Mouse (Mus musculus): ENCODE data around the gene Grk5. TPM values are rescaled to one million over a fixed set of nuclear protein-coding genes. Genes with fewer than 3 reads are reported as not detected.

Grk5 gene
- polyA plus RNA-seq, 1 experiment from 2014 or later: 3.6 TPM

DNA sequence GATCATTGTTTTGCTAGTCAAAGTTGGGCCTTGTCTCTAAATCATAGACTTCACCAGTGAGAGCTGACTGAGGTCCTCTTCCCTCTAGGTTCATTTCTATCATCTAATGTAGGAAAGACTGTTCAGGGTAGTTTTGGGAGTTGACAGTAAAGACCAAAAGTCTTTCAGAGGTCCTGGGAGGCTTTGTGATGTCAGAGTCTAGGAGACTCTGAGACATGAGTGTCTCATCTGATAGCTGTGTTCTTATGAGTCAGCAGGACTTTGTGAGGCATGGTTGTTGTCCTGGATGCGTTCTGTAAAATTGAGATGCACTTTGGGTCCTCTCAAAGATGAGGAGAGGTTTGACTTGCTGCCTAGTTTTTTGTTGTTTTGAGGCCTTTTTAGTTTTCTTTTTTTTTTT lies 66.2 kb downstream of the Grk5 start:
- Histone ChIP-seq H3K36me3 (ENCODE audit: control insufficient read depth, insufficient read depth, low read length) (no peaks in the 10 kb centered on the region), H3K27ac (replicated peaks; ENCODE audit: low read depth, low read length) (no peak overlapping the region), H3K9ac (replicated peaks; ENCODE audit: low read length) (no peak overlapping the region), H3K27me3 (ENCODE audit: control insufficient read depth, insufficient read depth, low read length) (no peaks in the 10 kb centered on the region), H3K4me3 (replicated peaks; ENCODE audit: low read depth, low read length) (no peak overlapping the region), H3K4me2 (ENCODE audit: low read length) (no peak overlapping the region), H3K4me1 (ENCODE audit: control insufficient read depth, insufficient read depth, low read length) (no peaks in the 10 kb centered on the region), H3K9me3 (ENCODE audit: control insufficient read depth, low read length) (no peaks in the 10 kb centered on the region)
- DNase-seq: no peak
- no peak for ATAC-seq (ENCODE audit: low FRiP score, low TSS enrichment)
- 91% methylated on average over 1 of the region's 1 CpGs for whole genome bisulfite sequencing

DNA sequence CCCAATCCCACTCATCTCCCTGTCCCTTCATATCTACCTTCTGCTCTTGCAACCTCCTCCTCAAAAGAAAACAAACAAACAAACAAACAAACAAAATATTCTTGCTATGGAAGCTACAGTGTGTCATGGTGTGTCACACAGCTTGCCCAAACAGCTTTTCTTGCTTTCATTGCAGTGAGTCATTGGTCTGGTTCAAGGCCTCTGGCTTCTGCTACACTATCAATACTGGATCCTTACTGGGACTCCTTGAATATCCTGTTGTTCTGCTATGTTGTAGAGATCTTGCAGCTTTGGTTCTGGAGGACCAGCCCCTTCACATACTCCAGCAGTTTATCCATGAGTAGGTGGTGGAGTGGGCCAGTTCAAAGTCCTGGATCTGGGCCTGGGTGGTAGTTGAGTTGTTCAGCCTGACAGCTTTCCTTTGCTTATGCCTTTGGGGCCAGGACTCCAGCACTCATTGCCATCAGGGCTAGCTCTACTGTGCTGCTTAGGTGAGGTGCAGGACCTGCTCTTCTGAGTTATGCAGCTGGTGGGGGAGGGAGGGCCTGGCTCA lies 66.7 kb downstream of the Grk5 start:
- no peak overlapping the region for H3K4me2 ChIP-seq (ENCODE audit: low read length)
- no peaks in the 10 kb centered on the region for H3K9me3 ChIP-seq (ENCODE audit: control insufficient read depth, low read length)
- no peaks in the 10 kb centered on the region for H3K36me3 ChIP-seq (ENCODE audit: control insufficient read depth, insufficient read depth, low read length)
- H3K27me3 ChIP-seq (ENCODE audit: control insufficient read depth, insufficient read depth, low read length): no peaks in the 10 kb centered on the region
- H3K27ac ChIP-seq (replicated peaks; ENCODE audit: low read depth, low read length): no peak overlapping the region
- no peaks in the 10 kb centered on the region for H3K4me1 ChIP-seq (ENCODE audit: control insufficient read depth, insufficient read depth, low read length)
- no peak overlapping the region for H3K9ac ChIP-seq (replicated peaks; ENCODE audit: low read length)
- ATAC-seq (ENCODE audit: low FRiP score, low TSS enrichment) (no peak), DNase-seq (no peak)
- H3K4me3 ChIP-seq (replicated peaks; ENCODE audit: low read depth, low read length): no peak overlapping the region

GRCm38 (mm10) chr19:60959706-60960230 lies 70.2 kb downstream of the Grk5 start:
- no peak overlapping the region for H3K27ac ChIP-seq (replicated peaks; ENCODE audit: low read depth, low read length)
- H3K36me3 ChIP-seq (ENCODE audit: control insufficient read depth, insufficient read depth, low read length): no peaks in the 10 kb centered on the region
- no peaks in the 10 kb centered on the region for H3K9me3 ChIP-seq (ENCODE audit: control insufficient read depth, low read length)
- no peaks in the 10 kb centered on the region for H3K27me3 ChIP-seq (ENCODE audit: control insufficient read depth, insufficient read depth, low read length)
- H3K9ac ChIP-seq (replicated peaks; ENCODE audit: low read length): no peak overlapping the region
- no peak overlapping the region for H3K4me3 ChIP-seq (replicated peaks; ENCODE audit: low read depth, low read length)
- H3K4me1 ChIP-seq (ENCODE audit: control insufficient read depth, insufficient read depth, low read length): no peaks in the 10 kb centered on the region
- no peak for DNase-seq
- ATAC-seq (ENCODE audit: low FRiP score, low TSS enrichment): no peak
- no peak overlapping the region for H3K4me2 ChIP-seq (ENCODE audit: low read length)
- 78% methylated on average over 1 of the region's 1 CpGs for WGBS

GRCm38 (mm10) chr19:60962358-60963061 lies 73.0 kb downstream of the Grk5 start:
- 95% methylated on average over 7 of the region's 7 CpGs for WGBS
- no peak for ATAC-seq (ENCODE audit: low FRiP score, low TSS enrichment)

GRCm38 (mm10) chr19:60967909-60968308 lies 78.4 kb downstream of the Grk5 start:
- no peaks in the 10 kb centered on the region for H3K27me3 ChIP-seq (ENCODE audit: control insufficient read depth, insufficient read depth, low read length)
- 94% methylated on average over 1 of the region's 1 CpGs for WGBS
- DNase-seq (no peak), ATAC-seq (ENCODE audit: low FRiP score, low TSS enrichment) (no peak)
- H3K4me3 ChIP-seq (replicated peaks; ENCODE audit: low read depth, low read length): no peak overlapping the region
- H3K9me3 ChIP-seq (ENCODE audit: control insufficient read depth, low read length): no peaks in the 10 kb centered on the region
- no peaks in the 10 kb centered on the region for H3K36me3 ChIP-seq (ENCODE audit: control insufficient read depth, insufficient read depth, low read length)
- H3K4me1 ChIP-seq (ENCODE audit: control insufficient read depth, insufficient read depth, low read length): no peaks in the 10 kb centered on the region
- no peak overlapping the region for H3K27ac ChIP-seq (replicated peaks; ENCODE audit: low read depth, low read length)
- H3K4me2 ChIP-seq (ENCODE audit: low read length): no peak overlapping the region
- no peak overlapping the region for H3K9ac ChIP-seq (replicated peaks; ENCODE audit: low read length)

More at GRCm38 (mm10) chr19:60962358-60963061, 73.0 kb downstream of the Grk5 start:
- no peak for DNase-seq
- no peaks in the 10 kb centered on the region for H3K9me3 ChIP-seq (ENCODE audit: control insufficient read depth, low read length)
- H3K36me3 ChIP-seq (ENCODE audit: control insufficient read depth, insufficient read depth, low read length): no peaks in the 10 kb centered on the region
- no peak overlapping the region for H3K4me3 ChIP-seq (replicated peaks; ENCODE audit: low read depth, low read length)
- H3K4me1 ChIP-seq (ENCODE audit: control insufficient read depth, insufficient read depth, low read length): no peaks in the 10 kb centered on the region
- no peaks in the 10 kb centered on the region for H3K27me3 ChIP-seq (ENCODE audit: control insufficient read depth, insufficient read depth, low read length)
- H3K9ac ChIP-seq (replicated peaks; ENCODE audit: low read length): no peak overlapping the region
- no peak overlapping the region for H3K27ac ChIP-seq (replicated peaks; ENCODE audit: low read depth, low read length)
- H3K4me2 ChIP-seq (ENCODE audit: low read length): no peak overlapping the region

DNA sequence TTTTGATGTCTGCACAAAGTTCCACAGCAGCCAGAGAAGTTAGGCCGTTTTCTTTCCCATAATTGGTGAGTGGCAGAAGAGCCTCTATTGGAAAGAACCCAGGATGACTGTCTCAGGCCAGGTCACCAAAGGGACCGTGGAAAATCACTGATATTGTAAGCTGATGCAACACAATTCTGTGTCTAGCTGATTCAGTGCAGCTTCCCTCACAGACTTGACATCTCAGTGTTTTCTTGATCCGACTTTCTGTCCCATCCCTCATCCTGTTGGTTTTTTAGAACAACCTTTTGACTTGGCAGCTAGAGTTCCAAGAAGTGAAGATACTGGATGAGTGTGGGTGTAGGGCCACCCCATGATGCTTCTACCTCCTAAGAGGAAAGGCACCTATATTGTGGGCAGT lies 80.9 kb downstream of the Grk5 start:
- 89% methylated on average over 3 of the region's 3 CpGs for WGBS

DNA sequence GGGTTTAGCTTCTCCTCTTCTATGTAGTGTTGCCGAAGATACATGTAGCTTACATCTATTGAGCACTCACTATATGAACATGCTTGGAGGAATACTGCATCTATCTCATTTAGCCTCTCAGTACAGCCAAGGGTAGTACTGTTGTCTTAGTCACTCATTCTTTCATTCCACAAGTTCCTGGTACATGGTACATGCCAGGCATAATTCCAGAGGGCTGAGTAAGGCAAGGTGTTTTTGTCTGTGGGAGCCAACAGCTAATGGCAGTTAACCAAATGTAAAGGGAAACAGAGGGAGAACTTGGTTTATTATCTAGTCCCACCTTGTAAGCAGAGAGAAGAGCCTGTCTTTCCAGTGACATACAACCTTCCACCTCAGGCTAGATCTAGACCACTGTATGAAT lies 82.0 kb downstream of the Grk5 start:
- no peaks in the 10 kb centered on the region for H3K4me1 ChIP-seq (ENCODE audit: control insufficient read depth, insufficient read depth, low read length)
- WGBS: 93% methylated on average over 1 of the region's 1 CpGs
- no peak for ATAC-seq (ENCODE audit: low FRiP score, low TSS enrichment)

More for the DNA sequence above, 80.9 kb downstream of the Grk5 start:
- Histone ChIP-seq H3K9ac (replicated peaks; ENCODE audit: low read length) (no peak overlapping the region), H3K4me3 (replicated peaks; ENCODE audit: low read depth, low read length) (no peak overlapping the region), H3K4me2 (ENCODE audit: low read length) (no peak overlapping the region), H3K4me1 (ENCODE audit: control insufficient read depth, insufficient read depth, low read length) (no peaks in the 10 kb centered on the region), H3K36me3 (ENCODE audit: control insufficient read depth, insufficient read depth, low read length) (no peaks in the 10 kb centered on the region), H3K9me3 (ENCODE audit: control insufficient read depth, low read length) (no peaks in the 10 kb centered on the region), H3K27me3 (ENCODE audit: control insufficient read depth, insufficient read depth, low read length) (no peaks in the 10 kb centered on the region), H3K27ac (replicated peaks; ENCODE audit: low read depth, low read length) (no peak overlapping the region)
- no peak for DNase-seq
- ATAC-seq (ENCODE audit: low FRiP score, low TSS enrichment): no peak

GRCm38 (mm10) chr19:60972281-60973015 lies 82.9 kb downstream of the Grk5 start:
- H3K4me2 ChIP-seq (ENCODE audit: low read length): no peak overlapping the region
- no peak overlapping the region for H3K4me3 ChIP-seq (replicated peaks; ENCODE audit: low read depth, low read length)
- ATAC-seq (ENCODE audit: low FRiP score, low TSS enrichment) (no peak), DNase-seq (no peak)
- no peak overlapping the region for H3K27ac ChIP-seq (replicated peaks; ENCODE audit: low read depth, low read length)
- H3K9ac ChIP-seq (replicated peaks; ENCODE audit: low read length): no peak overlapping the region
- H3K36me3 ChIP-seq (ENCODE audit: control insufficient read depth, insufficient read depth, low read length): no peaks in the 10 kb centered on the region
- no peaks in the 10 kb centered on the region for H3K9me3 ChIP-seq (ENCODE audit: control insufficient read depth, low read length)
- no peaks in the 10 kb centered on the region for H3K27me3 ChIP-seq (ENCODE audit: control insufficient read depth, insufficient read depth, low read length)
- 89% methylated on average over 1 of the region's 1 CpGs for WGBS
- no peaks in the 10 kb centered on the region for H3K4me1 ChIP-seq (ENCODE audit: control insufficient read depth, insufficient read depth, low read length)

More for the DNA sequence above, 82.0 kb downstream of the Grk5 start:
- H3K9ac ChIP-seq (replicated peaks; ENCODE audit: low read length): no peak overlapping the region
- no peak for DNase-seq
- H3K4me2 ChIP-seq (ENCODE audit: low read length): no peak overlapping the region
- no peaks in the 10 kb centered on the region for H3K36me3 ChIP-seq (ENCODE audit: control insufficient read depth, insufficient read depth, low read length)
- H3K9me3 ChIP-seq (ENCODE audit: control insufficient read depth, low read length): no peaks in the 10 kb centered on the region
- H3K27me3 ChIP-seq (ENCODE audit: control insufficient read depth, insufficient read depth, low read length): no peaks in the 10 kb centered on the region
- H3K4me3 ChIP-seq (replicated peaks; ENCODE audit: low read depth, low read length): no peak overlapping the region
- H3K27ac ChIP-seq (replicated peaks; ENCODE audit: low read depth, low read length): no peak overlapping the region
